Mouse (Mus musculus): ENCODE results near the gene Zbtb20. TPM values are rescaled to one million over a fixed set of nuclear protein-coding genes. Genes with fewer than 3 reads are reported as not detected.
"Not testable (repeated sequence)": the region's sequence is repeated elsewhere in the genome, so short reads cannot be mapped to it uniquely, and the experiment has no call there.

Gene Zbtb20
- polyA plus RNA-seq, 2 experiments, result 0.40 to 2.2 TPM

- Histone ChIP-seq H3K4me1 (replicated peaks; ENCODE audit: control insufficient read depth in 2 of 2, insufficient read depth in 2 of 2, low read length in 1 of 2) (no peaks in the 10 kb centered on the region), H3K27ac (no peak overlapping the region), H3K27me3 (ENCODE audit: control insufficient read depth, insufficient read depth, low read length) (no peaks in the 10 kb centered on the region), H3K4me3 (ENCODE audit: insufficient read depth in 1 of 2, low read depth in 2 of 2, low read length in 2 of 2) (no peak overlapping the region), H3K36me3 (replicated peaks; ENCODE audit: control insufficient read depth, insufficient read depth, low read depth) (no peaks in the 10 kb centered on the region), H3K9ac (replicated peaks) (no peak overlapping the region), H3K4me2 (ENCODE audit: low read depth) (no peak overlapping the region), H3K9me3 (ENCODE audit: control insufficient read depth, low read length) (no peaks in the 10 kb centered on the region)
- no peak for ATAC-seq (ENCODE audit: insufficient read depth)
- 32% methylated on average over 2 of the region's 2 CpGs for WGBS (ENCODE audit: insufficient replicate concordance)
- no peak for DNase-seq (ENCODE audit: low read depth in 3 of 3, low spot score in 3 of 3)
- no peak for TF ChIP-seq CTCF (IDR thresholded peaks at IDR 0.05; ENCODE audit: low read depth)
- TF ChIP-seq EP300 (IDR thresholded peaks at IDR 0.05; ENCODE audit: low read depth), result no peak
Measured at GRCm38 (mm10) chr16:42938211-42938610, 62.5 kb downstream of the Zbtb20 start.

- Histone ChIP-seq H3K27ac (no peak overlapping the region), H3K36me3 (replicated peaks; ENCODE audit: control insufficient read depth, insufficient read depth, low read depth) (no peaks in the 10 kb centered on the region), H3K27me3 (ENCODE audit: control insufficient read depth, insufficient read depth, low read length) (no peaks in the 10 kb centered on the region), H3K4me3 (ENCODE audit: insufficient read depth in 1 of 2, low read depth in 2 of 2, low read length in 2 of 2) (no peak overlapping the region), H3K4me1 (replicated peaks; ENCODE audit: control insufficient read depth in 2 of 2, insufficient read depth in 2 of 2, low read length in 1 of 2) (no peaks in the 10 kb centered on the region), H3K9ac (replicated peaks) (no peak overlapping the region), H3K9me3 (ENCODE audit: control insufficient read depth, low read length) (no peaks in the 10 kb centered on the region), H3K4me2 (ENCODE audit: low read depth) (no peak overlapping the region)
- WGBS (ENCODE audit: insufficient replicate concordance), result 67% methylated on average over 4 of the region's 4 CpGs
- ATAC-seq (ENCODE audit: insufficient read depth) (no peak), DNase-seq (ENCODE audit: low read depth in 3 of 3, low spot score in 3 of 3) (no peak)
- TF ChIP-seq CTCF (IDR thresholded peaks at IDR 0.05; ENCODE audit: low read depth), result no peak
- no peak for TF ChIP-seq EP300 (IDR thresholded peaks at IDR 0.05; ENCODE audit: low read depth)
Measured at GRCm38 (mm10) chr16:42947016-42947415, 71.3 kb downstream of the Zbtb20 start.

GRCm38 (mm10) chr16:42955401-42955800, 79.7 kb downstream of the Zbtb20 start:
- DNase-seq (ENCODE audit: low read depth in 3 of 3, low spot score in 3 of 3); H3K36me3 ChIP-seq (replicated peaks; ENCODE audit: control insufficient read depth, insufficient read depth, low read depth); H3K4me3 ChIP-seq (ENCODE audit: insufficient read depth in 1 of 2, low read depth in 2 of 2, low read length in 2 of 2); H3K27ac ChIP-seq; H3K27me3 ChIP-seq (ENCODE audit: control insufficient read depth, insufficient read depth, low read length); H3K4me1 ChIP-seq (replicated peaks; ENCODE audit: control insufficient read depth in 2 of 2, insufficient read depth in 2 of 2, low read length in 1 of 2); H3K9ac ChIP-seq (replicated peaks); ATAC-seq (ENCODE audit: insufficient read depth); H3K9me3 ChIP-seq (ENCODE audit: control insufficient read depth, low read length); H3K4me2 ChIP-seq (ENCODE audit: low read depth): not testable (repeated sequence)
- WGBS (ENCODE audit: insufficient replicate concordance), result 85% methylated on average over 17 of the region's 17 CpGs

- Histone ChIP-seq H3K9ac (replicated peaks) (no peak overlapping the region), H3K9me3 (ENCODE audit: control insufficient read depth, low read length) (no peaks in the 10 kb centered on the region), H3K36me3 (replicated peaks; ENCODE audit: control insufficient read depth, insufficient read depth, low read depth) (no peaks in the 10 kb centered on the region), H3K4me2 (ENCODE audit: low read depth) (no peak overlapping the region), H3K27ac (no peak overlapping the region), H3K27me3 (ENCODE audit: control insufficient read depth, insufficient read depth, low read length) (no peaks in the 10 kb centered on the region), H3K4me3 (ENCODE audit: insufficient read depth in 1 of 2, low read depth in 2 of 2, low read length in 2 of 2) (no peak overlapping the region), H3K4me1 (replicated peaks; ENCODE audit: control insufficient read depth in 2 of 2, insufficient read depth in 2 of 2, low read length in 1 of 2) (no peaks in the 10 kb centered on the region)
- ATAC-seq (ENCODE audit: insufficient read depth) (no peak), DNase-seq (ENCODE audit: low read depth in 3 of 3, low spot score in 3 of 3) (no peak)
- no peak for TF ChIP-seq CTCF (IDR thresholded peaks at IDR 0.05; ENCODE audit: low read depth)
- TF ChIP-seq EP300 (IDR thresholded peaks at IDR 0.05; ENCODE audit: low read depth), result no peak
- 60% methylated on average over 2 of the region's 2 CpGs for WGBS (ENCODE audit: insufficient replicate concordance)
Measured at GRCm38 (mm10) chr16:42972872-42973271, 97.2 kb downstream of the Zbtb20 start.

GRCm38 (mm10) chr16:42998896-42999295, 123.2 kb downstream of the Zbtb20 start:
- 48% methylated on average over 1 of the region's 1 CpGs for WGBS (ENCODE audit: insufficient replicate concordance)

More at GRCm38 (mm10) chr16:42998896-42999295, 123.2 kb downstream of the Zbtb20 start:
- H3K4me2 ChIP-seq (ENCODE audit: low read depth), result no peak overlapping the region
- no peak overlapping the region for H3K4me3 ChIP-seq (ENCODE audit: insufficient read depth in 1 of 2, low read depth in 2 of 2, low read length in 2 of 2)
- H3K36me3 ChIP-seq (replicated peaks; ENCODE audit: control insufficient read depth, insufficient read depth, low read depth), result no peaks in the 10 kb centered on the region
- H3K27ac ChIP-seq, result no peak overlapping the region
- H3K9ac ChIP-seq (replicated peaks), result no peak overlapping the region
- no peak for TF ChIP-seq EP300 (IDR thresholded peaks at IDR 0.05; ENCODE audit: low read depth)
- TF ChIP-seq CTCF (IDR thresholded peaks at IDR 0.05; ENCODE audit: low read depth), result no peak
- no peaks in the 10 kb centered on the region for H3K27me3 ChIP-seq (ENCODE audit: control insufficient read depth, insufficient read depth, low read length)
- ATAC-seq (ENCODE audit: insufficient read depth), result no peak
- no peaks in the 10 kb centered on the region for H3K9me3 ChIP-seq (ENCODE audit: control insufficient read depth, low read length)
- H3K4me1 ChIP-seq (replicated peaks; ENCODE audit: control insufficient read depth in 2 of 2, insufficient read depth in 2 of 2, low read length in 1 of 2), result no peaks in the 10 kb centered on the region
- no peak for DNase-seq (ENCODE audit: low read depth in 3 of 3, low spot score in 3 of 3)

Data from liver, embryonic 14.5 days (tissue).